Mouse (Mus musculus): ENCODE results near the gene Afap1l2. TPM values are rescaled to one million over a fixed set of nuclear protein-coding genes. Genes with fewer than 3 reads are reported as not detected.

Gene Afap1l2
- polyA plus RNA-seq, 2 experiments = 0.44 to 0.57 TPM

DNA sequence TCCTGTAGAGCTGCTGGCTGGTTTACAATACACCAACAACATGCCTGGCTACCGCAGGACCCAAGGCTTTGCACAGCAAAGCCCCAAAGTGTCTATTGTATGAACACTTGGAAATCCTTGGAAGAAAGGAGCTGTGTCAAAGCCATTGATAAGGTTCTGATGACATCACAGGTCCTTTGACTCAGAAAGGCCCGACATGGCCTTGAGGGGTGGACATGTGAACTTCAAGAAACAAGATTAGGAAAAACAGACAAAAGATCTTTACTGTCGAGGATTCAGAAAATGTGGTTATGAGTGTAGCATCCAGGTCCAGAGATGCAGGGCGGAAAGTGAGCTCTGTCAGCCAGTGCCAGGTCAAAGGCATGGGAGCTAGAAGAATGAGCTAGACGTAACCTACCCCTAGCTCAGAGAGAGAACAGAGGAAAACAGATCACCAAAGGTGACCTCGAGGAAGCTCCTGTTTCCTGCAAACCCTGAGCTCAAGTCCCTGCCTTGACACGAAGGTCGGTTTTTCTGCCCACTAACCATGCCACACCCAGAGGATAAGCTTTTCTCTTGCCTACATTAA, 15.0 kb downstream of the Afap1l2 start:
- Histone ChIP-seq H3K27me3 (ENCODE audit: control insufficient read depth, insufficient read depth, low read length) (no peaks in the 10 kb centered on the region), H3K4me3 (ENCODE audit: insufficient read depth in 1 of 2, low read depth in 2 of 2, low read length in 2 of 2) (no peak overlapping the region), H3K9me3 (ENCODE audit: control insufficient read depth, low read length) (no peaks in the 10 kb centered on the region), H3K4me1 (replicated peaks; ENCODE audit: control insufficient read depth in 2 of 2, insufficient read depth in 2 of 2, low read length in 1 of 2) (no peaks in the 10 kb centered on the region), H3K27ac (no peak overlapping the region), H3K36me3 (replicated peaks; ENCODE audit: control insufficient read depth, insufficient read depth, low read depth) (no peaks in the 10 kb centered on the region), H3K4me2 (ENCODE audit: low read depth) (no peak overlapping the region), H3K9ac (replicated peaks) (no peak overlapping the region)
- no peak for DNase-seq (ENCODE audit: low read depth in 3 of 3, low spot score in 3 of 3)
- TF ChIP-seq EP300 (IDR thresholded peaks at IDR 0.05; ENCODE audit: low read depth) (no peak), CTCF (IDR thresholded peaks at IDR 0.05; ENCODE audit: low read depth) (no peak)
- 44% methylated on average over 8 of the region's 8 CpGs for WGBS (ENCODE audit: insufficient replicate concordance)
- no peak for ATAC-seq (ENCODE audit: insufficient read depth)

DNA sequence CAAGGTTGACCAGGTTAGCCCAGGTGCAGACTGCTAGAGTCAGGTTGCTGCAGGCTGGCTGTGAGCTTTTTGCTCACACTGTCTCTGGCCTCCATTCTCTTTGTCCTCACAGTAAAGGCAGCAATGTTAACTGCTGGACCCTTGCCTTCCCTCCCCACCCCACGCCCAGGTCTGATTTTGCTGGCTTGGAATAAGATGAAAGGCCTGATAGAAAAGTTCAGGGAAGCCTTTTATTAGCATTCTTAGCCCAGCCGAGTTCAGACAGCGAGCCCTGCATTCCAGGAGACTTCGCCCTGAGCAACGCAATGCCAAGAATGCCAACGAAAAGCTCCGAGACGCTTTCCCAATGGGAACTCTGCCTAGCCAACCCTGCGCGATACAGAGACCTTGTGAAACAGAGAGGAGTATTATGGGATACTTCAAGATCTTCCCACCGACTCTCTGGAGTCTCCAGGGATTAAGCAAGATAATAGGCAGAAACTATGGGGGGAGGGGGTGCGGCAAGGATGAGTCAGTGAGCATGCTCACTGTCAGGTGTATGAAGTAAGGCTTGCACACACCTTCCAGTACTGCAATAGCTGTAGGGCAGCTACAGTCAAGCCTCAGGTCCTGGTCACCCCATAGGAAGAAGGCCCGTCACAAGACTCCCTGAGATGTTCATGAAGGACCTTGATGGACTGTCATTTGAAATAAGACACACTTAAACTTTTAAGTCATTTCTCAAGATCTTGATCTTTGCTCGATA, 17.5 kb downstream of the Afap1l2 start:
- H3K9ac ChIP-seq (replicated peaks) = no peak overlapping the region
- ATAC-seq (ENCODE audit: insufficient read depth) (no peak), DNase-seq (ENCODE audit: low read depth in 3 of 3, low spot score in 3 of 3) (no peak)
- no peaks in the 10 kb centered on the region for H3K27me3 ChIP-seq (ENCODE audit: control insufficient read depth, insufficient read depth, low read length)
- H3K27ac ChIP-seq = no peak overlapping the region
- H3K36me3 ChIP-seq (replicated peaks; ENCODE audit: control insufficient read depth, insufficient read depth, low read depth) = no peaks in the 10 kb centered on the region
- 57% methylated on average over 14 of the region's 14 CpGs for WGBS (ENCODE audit: insufficient replicate concordance)
- no peak overlapping the region for H3K4me2 ChIP-seq (ENCODE audit: low read depth)
- no peak overlapping the region for H3K4me3 ChIP-seq (ENCODE audit: insufficient read depth in 1 of 2, low read depth in 2 of 2, low read length in 2 of 2)
- no peaks in the 10 kb centered on the region for H3K9me3 ChIP-seq (ENCODE audit: control insufficient read depth, low read length)
- peaks cover 0 to 3% of the 10 kb centered on the region in 2 experiments; a peak in 2 of 4 replicates for H3K4me1 ChIP-seq (replicated peaks; ENCODE audit: control insufficient read depth in 2 of 2, insufficient read depth in 2 of 2, low read length in 1 of 2)
- TF ChIP-seq EP300 (IDR thresholded peaks at IDR 0.05; ENCODE audit: low read depth) = no peak
- TF ChIP-seq CTCF (IDR thresholded peaks at IDR 0.05; ENCODE audit: low read depth) = no peak

DNA sequence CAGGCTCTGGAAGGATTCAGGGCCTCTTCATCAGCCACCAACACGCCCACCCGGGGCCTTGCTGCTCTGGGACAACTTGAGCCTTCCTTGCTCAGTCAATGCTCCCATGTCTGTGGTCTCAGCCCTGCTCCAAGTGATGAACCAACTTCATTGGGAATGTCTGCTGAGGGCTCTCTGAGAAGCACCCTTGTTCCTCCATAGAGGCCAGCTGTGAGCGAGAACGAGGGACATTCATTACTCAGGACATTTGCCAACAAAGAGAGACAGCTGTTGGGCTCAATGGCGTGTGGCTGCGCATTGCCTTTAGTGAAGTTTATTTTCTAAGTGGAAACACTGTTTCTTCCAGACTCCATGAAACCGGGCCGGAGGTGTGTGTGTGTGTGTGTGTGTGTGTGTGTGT, 18.9 kb downstream of the Afap1l2 start:
- TF ChIP-seq EP300 (IDR thresholded peaks at IDR 0.05; ENCODE audit: low read depth) = no peak
- no peak for TF ChIP-seq CTCF (IDR thresholded peaks at IDR 0.05; ENCODE audit: low read depth)
- no peak for DNase-seq (ENCODE audit: low read depth in 3 of 3, low spot score in 3 of 3)
- Histone ChIP-seq H3K4me2 (ENCODE audit: low read depth) (no peak overlapping the region), H3K4me3 (ENCODE audit: insufficient read depth in 1 of 2, low read depth in 2 of 2, low read length in 2 of 2) (no peak overlapping the region), H3K4me1 (replicated peaks; ENCODE audit: control insufficient read depth in 2 of 2, insufficient read depth in 2 of 2, low read length in 1 of 2) (peaks cover 0 to 3% of the 10 kb centered on the region in 2 experiments; a peak in 2 of 4 replicates), H3K9ac (replicated peaks) (no peak overlapping the region), H3K9me3 (ENCODE audit: control insufficient read depth, low read length) (no peaks in the 10 kb centered on the region), H3K27me3 (ENCODE audit: control insufficient read depth, insufficient read depth, low read length) (no peaks in the 10 kb centered on the region), H3K27ac (no peak overlapping the region), H3K36me3 (replicated peaks; ENCODE audit: control insufficient read depth, insufficient read depth, low read depth) (no peaks in the 10 kb centered on the region)
- 76% methylated on average over 8 of the region's 8 CpGs for WGBS (ENCODE audit: insufficient replicate concordance)
- ATAC-seq (ENCODE audit: insufficient read depth) = no peak

DNA sequence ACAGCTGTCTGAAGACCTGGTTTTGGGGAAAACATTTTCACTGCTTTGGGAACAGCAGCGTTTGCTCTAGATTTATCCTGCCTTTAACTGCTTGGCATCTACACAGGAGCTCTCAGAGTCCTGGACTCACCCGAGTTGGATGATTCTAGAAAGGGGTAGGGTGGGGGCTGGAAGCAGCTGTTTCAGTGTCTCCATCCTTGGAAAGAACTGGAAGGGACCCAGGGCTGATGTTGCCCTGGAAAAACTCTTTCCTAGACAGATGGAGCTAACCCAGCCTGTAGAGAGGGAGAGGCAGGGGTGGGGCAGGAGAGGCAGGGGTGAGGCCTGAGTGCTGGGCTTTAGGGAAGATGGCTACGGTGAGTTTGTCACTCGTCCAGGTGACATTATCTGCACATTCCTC, 23.8 kb downstream of the Afap1l2 start:
- Histone ChIP-seq H3K4me2 (ENCODE audit: low read depth) (no peak overlapping the region), H3K27ac (no peak overlapping the region), H3K4me3 (ENCODE audit: insufficient read depth in 1 of 2, low read depth in 2 of 2, low read length in 2 of 2) (no peak overlapping the region), H3K9ac (replicated peaks) (no peak overlapping the region), H3K27me3 (ENCODE audit: control insufficient read depth, insufficient read depth, low read length) (no peaks in the 10 kb centered on the region), H3K4me1 (replicated peaks; ENCODE audit: control insufficient read depth in 2 of 2, insufficient read depth in 2 of 2, low read length in 1 of 2) (peaks cover 0 to 3% of the 10 kb centered on the region in 2 experiments; a peak in 2 of 4 replicates), H3K36me3 (replicated peaks; ENCODE audit: control insufficient read depth, insufficient read depth, low read depth) (no peaks in the 10 kb centered on the region), H3K9me3 (ENCODE audit: control insufficient read depth, low read length) (no peaks in the 10 kb centered on the region)
- WGBS (ENCODE audit: insufficient replicate concordance) = 50% methylated on average over 4 of the region's 4 CpGs
- ATAC-seq (ENCODE audit: insufficient read depth) = no peak
- TF ChIP-seq CTCF (IDR thresholded peaks at IDR 0.05; ENCODE audit: low read depth) = no peak
- no peak for TF ChIP-seq EP300 (IDR thresholded peaks at IDR 0.05; ENCODE audit: low read depth)
- DNase-seq (ENCODE audit: low read depth in 3 of 3, low spot score in 3 of 3) = no peak

DNA sequence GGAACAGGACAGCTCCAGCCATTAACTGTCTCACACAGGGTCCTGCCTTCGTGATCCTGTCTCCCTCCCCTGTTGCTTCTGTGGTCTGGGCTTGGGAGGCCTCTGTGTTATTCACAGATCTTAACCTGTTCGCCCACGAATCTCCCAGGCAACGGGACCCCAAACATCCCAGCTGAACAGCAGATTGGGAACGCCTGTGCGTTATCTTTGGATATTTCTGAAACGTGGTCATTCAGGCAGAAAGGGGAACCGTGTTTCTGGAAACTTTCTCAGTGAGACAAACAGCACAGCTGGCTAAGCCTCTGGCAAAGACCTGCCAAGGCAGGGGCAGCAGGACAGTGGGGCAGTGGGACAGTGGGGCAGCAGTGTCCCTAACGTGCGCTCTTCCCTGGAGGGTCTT, 24.3 kb downstream of the Afap1l2 start:
- Histone ChIP-seq H3K4me2 (ENCODE audit: low read depth) (no peak overlapping the region), H3K9me3 (ENCODE audit: control insufficient read depth, low read length) (no peaks in the 10 kb centered on the region), H3K4me1 (replicated peaks; ENCODE audit: control insufficient read depth in 2 of 2, insufficient read depth in 2 of 2, low read length in 1 of 2) (peaks cover 0 to 3% of the 10 kb centered on the region in 2 experiments; a peak in 2 of 4 replicates), H3K36me3 (replicated peaks; ENCODE audit: control insufficient read depth, insufficient read depth, low read depth) (no peaks in the 10 kb centered on the region), H3K27ac (no peak overlapping the region), H3K4me3 (ENCODE audit: insufficient read depth in 1 of 2, low read depth in 2 of 2, low read length in 2 of 2) (no peak overlapping the region), H3K9ac (replicated peaks) (no peak overlapping the region), H3K27me3 (ENCODE audit: control insufficient read depth, insufficient read depth, low read length) (no peaks in the 10 kb centered on the region)
- no peak for DNase-seq (ENCODE audit: low read depth in 3 of 3, low spot score in 3 of 3)
- 39% methylated on average over 10 of the region's 10 CpGs for WGBS (ENCODE audit: insufficient replicate concordance)
- TF ChIP-seq EP300 (IDR thresholded peaks at IDR 0.05; ENCODE audit: low read depth) (no peak), CTCF (IDR thresholded peaks at IDR 0.05; ENCODE audit: low read depth) (no peak)
- no peak for ATAC-seq (ENCODE audit: insufficient read depth)
